Mouse (Mus musculus) effector memory CD4-positive, alpha-beta T cell, adult 7 months (primary cell): ENCODE measurements around the gene Zfp664. TPM values are rescaled to one million over a fixed set of nuclear protein-coding genes. Genes with fewer than 3 reads are reported as not detected.

ENCODE experiments used
- polyA plus RNA-seq: library from polyadenylated mRNA; unstranded; fragments of 100-300 nt; shearing (Covaris generic); gene quantifications from one replicate; pipeline ENCODE4 v1.2.1, GENCODE M21; 2017

Zfp664 gene
- polyA plus RNA-seq: 33.8 TPM

GRCm38 (mm10) chr5:124862013-124862866 lies at the start of gene Zfp664, which contains the start of gene Ccdc92:
Gene Zfp664 (plus strand): TSS chr5:124862691.
Gene Ccdc92 (minus strand): TSS chr5:124862424.

Other genes starting within 250 kb of the Zfp664 start
- 83.5 TPM for gene Atp6v0a2, start 234.1 kb upstream of the Zfp664 start, polyA plus RNA-seq
- 0.16 TPM for gene Dnah10, start 137.6 kb upstream of the Zfp664 start, polyA plus RNA-seq
- 47.2 TPM for gene Ccdc92, start 267 bp upstream of the Zfp664 start, polyA plus RNA-seq
- not detected for gene Rflna, start 140.5 kb downstream of the Zfp664 start, polyA plus RNA-seq